Mouse (Mus musculus) stomach, postnatal 0 days (tissue): ENCODE results near the gene Kirrel3.

Source experiments
- CTCF ChIP-seq: IDR thresholded peaks from 2 replicates; pipeline ENCODE4 v1.5.1; 2016; ENCODE audit warnings: antibody characterized with exemption, low read depth, mild to moderate bottlenecking, moderate library complexity
- EP300 ChIP-seq: optimal IDR thresholded peaks from 2 replicates; pipeline ENCODE3; 2016; ENCODE audit warnings: antibody characterized with exemption

GRCm38 (mm10) chr9:34963593-34963992, 477.9 kb downstream of the Kirrel3 start:
- TF ChIP-seq CTCF = no peak
- no peak for TF ChIP-seq EP300
